Mouse (Mus musculus) spleen, adult 2 months (tissue): ENCODE results near the gene Abcb6.

ENCODE experiments used
- CTCF ChIP-seq: fragments of 200-500 bp; IDR thresholded peaks from 2 replicates; pipeline ENCODE4 v1.5.1; 2011; ENCODE audit warnings: mild to moderate bottlenecking, inconsistent platforms; ENCODE audit not compliant: insufficient read depth, insufficient read length, insufficient replicate concordance; ENCODE audit errors: extremely low read depth
- POLR2A ChIP-seq: fragments of 200-500 bp; IDR thresholded peaks from 2 replicates; pipeline ENCODE4 v1.6.1; 2011; ENCODE audit warnings: low read depth, low read length, inconsistent platforms

GRCm38 (mm10) chr1:75125418-75125817, 54.8 kb downstream of the Abcb6 start:
- no peak for TF ChIP-seq POLR2A
- no peak for TF ChIP-seq CTCF
